ENCODE assay signal across 11 mouse cellular contexts in the genomic region with DNA sequence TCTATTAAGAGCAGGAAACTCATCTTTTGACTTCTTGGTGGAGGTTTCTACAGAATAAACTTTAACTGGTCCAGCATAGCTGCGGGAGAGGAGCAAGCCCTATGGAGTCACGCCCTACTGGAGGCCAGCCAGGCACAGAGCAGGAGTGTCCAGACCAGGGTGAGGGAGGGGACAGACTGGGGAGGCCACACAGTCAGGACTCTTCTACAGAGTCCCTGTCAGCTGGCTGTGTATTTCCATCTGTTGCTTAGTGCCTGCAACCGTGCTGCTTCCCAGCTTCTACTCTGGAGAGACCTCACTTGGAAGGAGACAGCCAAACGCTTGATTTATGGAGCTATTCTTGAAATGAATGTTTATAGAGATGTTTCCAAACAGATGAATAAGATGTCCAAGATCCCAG. TPM values are rescaled to one million over a fixed set of nuclear protein-coding genes. Genes with fewer than 3 reads are reported as not detected.
DNase-seq lines count a peak whose midpoint lies in the region; ATAC-seq and TF ChIP-seq lines count a peak whose summit lies in the region.
"Had no signal": no experiment of that assay in that cellular context is flagged by ENCODE, and none has a peak within 500 bp of the region (broad histone marks: within the 10 kb centered on the region; RNA-seq: fewer than 3 reads in every experiment).

No protein-coding gene starts in this region.

- DNase-seq in heart, adult 11 months: peak; percentile 96
- peak; percentile 80 for DNase-seq in urinary bladder, postnatal 14 days (ENCODE audit: low spot score)
- no peak for DNase-seq in urinary bladder, adult 2 months (ENCODE audit: low spot score)
- DNase-seq in lung, embryonic 14.5 days: peak; percentile 78
- no peak for DNase-seq in right cerebral cortex, postnatal 14 days
- no peak for DNase-seq in cerebellum, postnatal 10 days
- DNase-seq in natural killer cell, adult 2 months (ENCODE audit: low spot score in 2 of 2): no peak

- peaks cover 63% of the 10 kb centered on the region for H3K4me1 ChIP-seq in heart, embryonic 12.5 days (replicated peaks)
- H3K4me1 ChIP-seq in lung, embryonic 14.5 days (ENCODE audit: insufficient read depth): peaks cover 11% of the 10 kb centered on the region; the same call in 1 of the 2 replicates

- no peak overlapping the region for H3K4me2 ChIP-seq in heart, embryonic 12.5 days
- H3K4me2 ChIP-seq in lung, embryonic 14.5 days: no peak overlapping the region
- H3K4me2 ChIP-seq: embryonic facial prominence, embryonic 12.5 days; limb, embryonic 13.5 days; midbrain, embryonic 11.5 days had no signal

- H3K27ac ChIP-seq in heart, embryonic 12.5 days (ENCODE audit: poor library complexity, severe bottlenecking): no peak overlapping the region
- no peak overlapping the region for H3K27ac ChIP-seq in lung, embryonic 14.5 days (ENCODE audit: low read depth)
- H3K27ac ChIP-seq: embryonic facial prominence, embryonic 12.5 days; limb, embryonic 13.5 days had no signal

- no peaks in the 10 kb centered on the region for H3K27me3 ChIP-seq in heart, embryonic 12.5 days (replicated peaks)
- no peaks in the 10 kb centered on the region for H3K27me3 ChIP-seq in lung, embryonic 14.5 days (ENCODE audit: insufficient read depth, low read length)

- no peak for ATAC-seq in heart, embryonic 12.5 days (ENCODE audit: insufficient number of reproducible peaks, low FRiP score)
- ATAC-seq in lung, embryonic 14.5 days (ENCODE audit: insufficient read depth): peak; percentile 82

- H3K4me3 ChIP-seq in heart, embryonic 12.5 days: no peak overlapping the region
- no peak overlapping the region for H3K4me3 ChIP-seq in lung, embryonic 14.5 days (ENCODE audit: low read depth, low read length)
- H3K4me3 ChIP-seq: embryonic facial prominence, embryonic 12.5 days; limb, embryonic 13.5 days had no signal

- no peaks in the 10 kb centered on the region for H3K36me3 ChIP-seq in heart, embryonic 12.5 days
- no peaks in the 10 kb centered on the region for H3K36me3 ChIP-seq in lung, embryonic 14.5 days (ENCODE audit: insufficient read depth)
- H3K36me3 ChIP-seq: embryonic facial prominence, embryonic 12.5 days; limb, embryonic 13.5 days had no signal

- 68% methylated on average over 4 of the region's 4 CpGs for WGBS in heart, embryonic 12.5 days
- WGBS in lung, embryonic 14.5 days: 49% methylated on average over 4 of the region's 4 CpGs

- TF ChIP-seq CTCF in lung, embryonic 14.5 days (IDR thresholded peaks at IDR 0.05; ENCODE audit: low read depth): no peak

- no peaks in the 10 kb centered on the region for H3K9me3 ChIP-seq in heart, embryonic 12.5 days (replicated peaks)
- no peaks in the 10 kb centered on the region for H3K9me3 ChIP-seq in lung, embryonic 14.5 days (ENCODE audit: low read depth, low read length)
- H3K9me3 ChIP-seq: embryonic facial prominence, embryonic 12.5 days; limb, embryonic 13.5 days had no signal

- no peak overlapping the region for H3K9ac ChIP-seq in heart, embryonic 12.5 days
- H3K9ac ChIP-seq in lung, embryonic 14.5 days: no peak overlapping the region
- H3K9ac ChIP-seq: embryonic facial prominence, embryonic 12.5 days; limb, embryonic 13.5 days had no signal

RNA-seq across cellular contexts. Expression of gene Slf2, which starts 28.6 kb away (rescaled TPM):
- 51.4 and 52.3 TPM in 2 replicates for polyA plus RNA-seq in heart, embryonic 12.5 days (2016; fragmentation: Nextera tagmentation; extraction: Ambion mirVana)
- 18.1 and 18.5 TPM in 2 replicates for polyA plus RNA-seq in urinary bladder, adult 2 months (2012; rRNA removed)
- polyA plus RNA-seq in lung, embryonic 14.5 days (2014; fragmentation: Nextera tagmentation; extraction: Ambion mirVana): 40.6 and 43.9 TPM in 2 replicates

Comparison
In these comparisons a context has a peak if more than half of its experiments do, and no peak if none do; other contexts are left out.
1. DNase-seq: peak in heart, adult 11 months (single experiment), urinary bladder, postnatal 14 days (single experiment) and lung, embryonic 14.5 days (single experiment); none in urinary bladder, adult 2 months (single experiment), right cerebral cortex, postnatal 14 days (single experiment), cerebellum, postnatal 10 days (0 of 2) and natural killer cell, adult 2 months (0 of 2).